Mouse (Mus musculus) lung, adult 2 months (tissue): Measurements from ENCODE around the gene Nbr1.
"Not testable (repeated sequence)": the region's sequence is repeated elsewhere in the genome, so short reads cannot be mapped to it uniquely, and the experiment has no call there.

ENCODE experiments used
- CTCF ChIP-seq: fragments of 200-500 bp; IDR thresholded peaks from 2 replicates; pipeline ENCODE4 v1.5.1; 2011; ENCODE audit warnings: mild to moderate bottlenecking, low read length, control low read depth; ENCODE audit not compliant: insufficient read depth
- POLR2A ChIP-seq: fragments of 200-500 bp; IDR thresholded peaks from 2 replicates; pipeline ENCODE4 v1.6.1; 2011; ENCODE audit warnings: low read depth, mild to moderate bottlenecking, control low read depth, low read length, borderline replicate concordance; ENCODE audit errors: extremely low read depth

- TF ChIP-seq CTCF, POLR2A: not testable (repeated sequence)
Measured at GRCm38 (mm10) chr11:101585031-101585430, 33.1 kb downstream of the Nbr1 start.
